Mouse (Mus musculus): ENCODE measurements around the gene Msantd2. TPM values are rescaled to one million over a fixed set of nuclear protein-coding genes. Genes with fewer than 3 reads are reported as not detected.

The Msantd2 gene
- total RNA-seq, 2 experiments from 2014 or later = 17.4 to 29.5 TPM

DNA sequence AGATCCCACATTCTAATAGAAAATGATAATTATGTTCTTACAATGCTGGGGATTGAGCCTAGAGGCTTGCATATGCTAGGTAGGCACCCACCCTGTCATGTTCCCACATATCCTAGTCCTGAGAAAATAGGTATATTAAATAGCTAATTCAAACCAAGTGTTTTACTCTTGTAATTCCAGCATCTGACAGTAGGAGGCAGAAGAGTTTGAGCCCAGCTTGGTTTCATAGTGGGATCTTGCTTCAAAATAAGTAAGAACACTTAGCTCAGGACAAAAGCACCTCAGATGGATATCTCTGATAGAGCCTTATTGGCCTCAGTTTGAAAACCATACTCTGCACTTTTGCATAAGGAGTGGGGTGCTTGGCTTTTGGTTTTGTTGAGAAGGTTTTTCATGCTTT, 15.2 kb downstream of the Msantd2 start:
- no peak for DNase-seq

DNA sequence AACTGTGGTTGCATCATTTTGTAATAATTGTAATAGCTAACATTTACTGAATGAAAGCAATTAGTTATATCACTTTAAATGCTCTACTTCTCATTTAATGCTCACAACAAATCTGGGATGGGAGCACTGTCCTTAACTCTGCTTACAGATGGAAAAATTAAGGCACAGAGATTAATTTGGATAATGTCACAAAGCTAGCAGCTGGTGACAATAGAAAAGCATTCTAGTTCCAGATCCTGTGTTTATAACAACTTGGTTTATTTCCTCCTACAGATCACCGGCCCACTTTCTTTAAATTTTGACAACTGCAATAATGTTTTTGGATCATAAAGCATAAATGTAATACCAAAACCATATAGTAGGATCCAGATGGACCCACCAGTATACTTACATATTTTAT, 16.9 kb downstream of the Msantd2 start:
- DNase-seq = no peak

DNA sequence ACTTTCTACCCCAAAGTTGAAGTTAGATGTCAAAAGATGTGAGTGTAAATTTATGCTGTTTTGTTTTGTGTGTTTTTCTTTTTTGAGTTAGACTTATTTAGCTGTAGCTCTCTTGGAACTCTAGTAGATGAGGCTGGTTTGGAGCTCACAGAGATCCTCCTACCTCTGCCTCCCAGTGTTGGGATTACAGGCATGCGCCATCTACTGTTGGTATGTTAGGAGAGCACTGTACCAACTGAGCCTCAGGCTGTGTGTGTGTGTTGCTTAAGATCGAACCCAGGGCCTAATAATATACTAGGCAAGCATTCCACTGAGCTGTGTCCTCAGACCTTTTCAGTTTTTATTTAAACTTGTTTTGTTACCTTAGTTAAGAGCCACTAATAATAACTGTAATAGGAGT, 23.0 kb downstream of the Msantd2 start:
- no peak for DNase-seq

DNA sequence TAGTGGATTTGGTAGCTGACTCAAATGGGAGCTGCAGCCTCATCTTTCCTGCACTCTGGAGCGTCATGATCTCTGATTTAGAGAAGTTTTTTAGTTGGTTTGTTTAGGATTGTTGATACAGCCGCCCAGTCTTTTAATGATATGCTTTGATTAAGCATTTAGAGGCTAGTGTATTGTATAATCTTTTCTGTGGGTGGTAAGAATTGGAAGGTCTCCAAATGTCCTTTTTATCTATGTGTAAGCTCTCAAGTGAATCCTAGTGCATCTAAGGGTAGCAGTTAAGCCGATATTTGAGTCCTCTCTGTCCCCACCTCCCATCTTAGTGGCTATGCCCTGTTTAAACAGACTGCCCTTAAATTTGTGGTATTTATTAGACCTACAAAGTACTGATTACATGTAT, 25.3 kb downstream of the Msantd2 start:
- no peak for DNase-seq

DNA sequence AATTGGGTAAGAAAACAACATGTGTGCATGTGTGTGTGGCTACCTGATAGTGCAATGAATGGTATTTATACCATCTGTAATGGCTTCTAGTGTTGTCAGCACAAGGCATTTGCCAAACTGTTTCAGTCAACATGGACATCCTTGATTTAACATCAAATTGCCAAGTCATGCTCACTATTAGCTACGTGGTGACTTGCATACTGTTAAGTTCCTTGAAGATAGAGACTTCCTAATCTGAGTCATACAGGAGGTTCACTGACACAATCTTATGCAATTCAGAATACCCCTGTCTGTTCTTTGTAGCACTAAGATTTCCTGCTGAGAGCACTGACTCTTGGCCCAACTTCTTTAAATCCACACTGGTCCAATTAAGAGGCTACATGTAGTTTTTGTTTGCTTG, 28.3 kb downstream of the Msantd2 start:
- DNase-seq = no peak

DNA sequence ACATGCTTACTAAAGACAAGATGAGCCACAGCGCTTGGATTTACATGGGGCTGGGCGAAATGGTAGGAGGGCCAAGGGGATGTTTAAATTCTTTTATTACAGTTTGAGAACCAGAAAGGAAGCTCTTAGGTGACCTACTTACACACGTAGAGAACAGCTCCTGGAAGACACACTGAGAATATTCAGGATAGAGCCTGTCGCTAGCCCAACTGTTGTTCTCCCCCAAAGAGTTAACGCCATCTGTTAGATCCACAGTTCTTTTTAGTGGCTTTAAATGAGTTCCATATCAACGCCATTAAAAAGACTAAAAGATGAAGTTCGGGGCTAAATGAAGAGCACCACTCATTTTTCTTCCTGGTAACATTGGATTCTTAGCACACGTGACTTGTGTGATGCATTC, 29.9 kb downstream of the Msantd2 start:
- DNase-seq = no peak

DNA sequence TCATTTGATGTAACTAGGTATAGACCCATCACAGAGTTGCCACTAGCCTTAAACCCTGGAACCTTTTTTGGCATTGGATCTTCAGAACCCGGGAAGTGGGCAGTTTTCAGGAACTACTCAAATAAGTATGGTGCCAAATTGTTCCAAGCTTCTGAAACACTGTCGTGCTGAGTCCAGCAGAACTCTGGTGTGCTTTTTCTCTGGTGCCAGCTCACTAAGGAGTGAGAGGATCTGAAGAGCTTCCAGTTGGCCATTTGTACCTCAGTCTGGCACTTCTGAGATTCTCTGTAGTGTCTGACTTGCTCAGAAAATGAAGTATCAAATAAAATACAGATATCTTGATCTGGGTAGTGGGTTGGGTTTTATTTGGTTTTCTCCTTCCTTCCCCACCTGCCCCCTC, 30.9 kb downstream of the Msantd2 start:
- DNase-seq = no peak

DNA sequence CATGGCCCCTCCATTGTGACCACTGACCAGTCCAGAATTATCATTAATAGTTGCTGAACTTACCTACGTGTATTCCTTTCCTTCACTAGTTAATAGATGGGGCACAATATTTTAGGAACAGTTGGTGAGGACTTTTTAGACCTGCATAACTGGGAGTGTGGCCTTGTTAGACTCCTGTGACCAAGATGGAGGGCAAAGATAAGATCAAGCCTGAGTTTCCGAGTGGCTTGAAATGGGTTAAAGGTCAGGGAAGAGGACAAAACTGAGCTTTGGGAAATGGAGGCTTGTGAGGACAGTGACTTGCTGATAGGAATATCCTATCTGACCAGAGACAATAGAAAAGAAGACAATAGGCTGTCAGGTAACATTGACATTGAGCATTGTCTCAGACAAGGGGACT, 36.3 kb downstream of the Msantd2 start:
- DNase-seq = no peak

DNA sequence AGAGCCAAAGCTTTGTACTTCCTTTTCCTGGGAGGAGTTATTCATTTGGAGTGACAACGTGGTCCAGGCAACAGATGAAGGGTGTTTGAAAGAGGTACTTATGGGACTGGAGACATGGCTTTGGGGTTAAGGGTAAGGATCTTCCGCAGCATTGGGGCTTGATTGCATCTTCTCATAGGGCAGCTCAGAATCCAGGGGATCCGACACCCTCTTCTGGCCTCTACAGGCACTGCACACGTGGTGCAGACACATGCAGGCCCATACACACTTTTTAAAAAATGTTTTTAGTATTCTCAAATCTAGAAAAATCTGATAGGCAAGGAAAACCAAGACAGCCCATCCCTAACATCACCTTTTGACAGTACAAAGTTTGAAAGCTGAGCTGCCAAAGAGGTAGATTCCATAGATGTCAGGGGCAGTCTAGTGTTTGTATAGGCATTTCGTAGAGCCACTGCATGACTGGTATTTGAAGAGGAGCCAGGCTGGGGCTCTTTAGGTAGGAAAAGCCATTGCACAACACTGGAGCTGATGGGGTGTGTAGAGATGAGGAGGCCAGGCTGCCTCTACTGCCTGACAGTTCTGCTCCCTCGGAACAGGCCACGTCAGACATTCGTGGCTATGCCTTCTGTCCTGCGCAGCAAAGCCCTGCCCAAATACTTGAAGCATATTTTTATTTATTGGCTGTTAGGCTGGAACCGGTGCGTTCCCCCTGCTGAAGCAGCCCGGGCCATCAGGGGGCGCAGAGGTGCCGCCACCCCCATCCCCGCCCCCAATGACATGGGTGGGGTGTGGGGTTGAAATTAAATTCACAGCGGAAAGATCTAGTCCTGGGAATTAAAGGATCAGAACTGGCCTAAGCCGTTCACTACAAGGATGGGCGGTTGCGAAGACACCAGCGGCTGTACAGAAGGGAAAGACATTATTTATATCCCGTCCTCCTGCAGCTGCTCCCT, 37.6 kb downstream of the Msantd2 start:
- peak; percentile 15 to 48 for DNase-seq

DNA sequence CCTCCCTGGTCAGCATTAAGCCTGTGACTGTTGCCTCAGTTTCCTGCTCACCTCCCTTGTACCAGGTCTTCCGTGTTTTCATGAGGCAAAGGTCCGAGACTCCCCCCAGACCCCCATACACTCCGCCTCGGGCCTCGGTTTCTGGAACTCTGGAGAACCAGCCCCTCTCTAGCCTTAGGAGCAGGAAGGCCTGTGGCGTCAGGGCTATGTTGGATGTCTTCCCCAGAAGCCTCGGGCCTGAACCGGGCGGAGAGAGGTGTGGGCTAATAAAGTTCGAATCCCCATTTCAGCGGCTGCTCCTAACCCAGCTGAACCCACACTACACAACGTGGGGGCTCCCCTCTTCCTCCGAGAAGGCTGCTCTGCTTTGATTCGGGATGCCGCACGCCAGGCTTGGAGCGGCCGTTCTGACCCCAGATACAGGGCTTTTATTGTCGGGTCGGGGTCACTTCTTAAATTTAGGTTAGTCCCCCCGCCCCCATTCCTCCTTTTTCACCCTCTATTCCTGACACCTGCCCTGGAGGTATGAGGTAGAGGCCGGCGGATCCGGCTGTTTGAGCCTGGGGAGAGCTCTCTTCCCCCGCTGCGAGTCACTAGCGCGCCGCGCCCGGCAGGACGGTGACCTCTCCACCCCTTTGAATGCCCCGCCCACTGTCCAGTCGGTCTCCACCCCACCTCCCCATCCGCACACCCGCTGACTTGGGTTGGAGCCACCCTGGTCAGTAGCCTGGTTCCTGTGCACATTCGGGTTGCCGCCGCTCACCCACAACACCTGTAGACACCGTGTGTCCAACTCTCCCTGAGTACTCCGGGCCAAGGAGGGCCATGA, 38.5 kb downstream of the Msantd2 start, which contains the start of gene Esam:
TSS of gene Esam (plus strand) at position 683 of the 829 bp plus-strand sequence.
- peak; percentile 79 to 86 for DNase-seq

DNA sequence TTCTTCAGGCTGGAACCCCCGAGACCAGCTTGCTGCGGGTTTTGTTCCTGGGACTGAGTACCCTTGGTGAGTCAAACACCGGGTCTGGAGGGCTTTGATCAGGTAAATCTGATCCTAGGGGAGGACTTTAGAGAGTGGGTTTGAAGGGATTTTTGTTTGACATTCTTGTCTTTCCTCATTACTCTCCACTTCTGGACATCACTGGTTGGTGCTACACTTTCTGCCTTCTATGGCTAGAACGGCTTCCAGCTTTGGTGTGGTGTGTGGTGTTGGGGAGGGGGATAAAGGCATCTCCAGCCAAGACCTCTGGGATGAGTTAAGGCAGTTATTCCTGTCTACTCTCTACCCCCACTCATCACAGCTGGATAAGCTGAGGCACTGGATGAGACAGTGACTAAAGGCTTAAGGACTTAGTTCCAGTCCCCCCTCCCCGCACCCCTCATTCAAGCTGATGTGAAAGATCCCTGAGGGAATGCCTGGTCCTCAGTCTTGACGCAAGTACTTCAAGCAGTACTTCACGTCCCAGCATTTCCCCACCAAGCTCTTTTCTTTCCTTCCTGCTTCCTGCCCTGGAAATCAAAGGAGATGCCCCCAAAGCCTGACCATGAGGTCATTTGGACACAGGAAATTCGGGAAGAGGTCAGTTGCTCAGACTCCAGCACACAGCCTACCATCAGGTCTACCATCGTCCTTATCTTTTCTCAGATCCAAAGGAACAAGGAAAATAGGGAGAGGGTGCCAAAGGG, 39.3 kb downstream of the Msantd2 start:
- no peak for DNase-seq

DNA sequence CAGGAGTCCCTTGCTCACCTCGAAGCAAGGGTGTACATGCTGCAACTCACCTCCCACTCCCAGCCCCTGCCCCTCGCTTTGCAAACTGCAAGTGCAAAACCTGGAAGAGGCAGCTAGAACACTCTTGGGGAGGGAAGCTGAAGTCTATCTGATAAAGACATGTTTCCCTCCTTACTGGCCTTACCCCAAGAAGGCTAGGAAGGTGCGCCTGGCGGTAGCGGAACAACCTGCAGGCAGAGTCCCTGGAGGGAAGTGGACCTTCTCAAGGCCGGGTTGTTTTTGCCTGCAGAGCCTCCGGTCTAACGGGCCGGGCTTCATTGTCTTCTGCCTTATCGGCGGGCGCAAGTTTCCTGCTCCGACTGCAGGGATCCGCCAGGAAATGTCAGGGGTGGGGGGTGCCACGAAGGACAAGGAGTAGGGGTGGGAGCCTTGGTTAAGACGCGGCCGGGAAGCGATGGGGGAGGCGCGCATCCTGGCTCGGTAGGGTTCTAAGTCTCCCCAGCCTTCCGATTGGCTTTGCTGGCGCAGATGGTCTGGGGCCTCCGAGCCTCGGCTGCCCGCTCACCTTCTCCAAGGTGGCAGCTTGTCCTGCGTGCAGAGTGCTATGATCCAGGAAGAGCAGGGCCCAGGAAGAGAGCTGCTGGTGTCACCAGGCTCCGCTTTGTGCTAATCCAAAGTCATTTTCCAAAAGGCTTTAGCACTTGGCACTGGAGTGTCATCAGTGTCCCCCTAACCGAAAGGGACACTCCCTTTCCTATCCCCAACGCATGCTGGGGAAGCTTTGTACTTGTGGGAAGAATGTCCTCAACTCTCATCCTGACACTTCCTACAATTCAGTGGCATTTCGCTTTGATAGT, 41.1 kb downstream of the Msantd2 start:
- peak; percentile 76 to 86 for DNase-seq

DNA sequence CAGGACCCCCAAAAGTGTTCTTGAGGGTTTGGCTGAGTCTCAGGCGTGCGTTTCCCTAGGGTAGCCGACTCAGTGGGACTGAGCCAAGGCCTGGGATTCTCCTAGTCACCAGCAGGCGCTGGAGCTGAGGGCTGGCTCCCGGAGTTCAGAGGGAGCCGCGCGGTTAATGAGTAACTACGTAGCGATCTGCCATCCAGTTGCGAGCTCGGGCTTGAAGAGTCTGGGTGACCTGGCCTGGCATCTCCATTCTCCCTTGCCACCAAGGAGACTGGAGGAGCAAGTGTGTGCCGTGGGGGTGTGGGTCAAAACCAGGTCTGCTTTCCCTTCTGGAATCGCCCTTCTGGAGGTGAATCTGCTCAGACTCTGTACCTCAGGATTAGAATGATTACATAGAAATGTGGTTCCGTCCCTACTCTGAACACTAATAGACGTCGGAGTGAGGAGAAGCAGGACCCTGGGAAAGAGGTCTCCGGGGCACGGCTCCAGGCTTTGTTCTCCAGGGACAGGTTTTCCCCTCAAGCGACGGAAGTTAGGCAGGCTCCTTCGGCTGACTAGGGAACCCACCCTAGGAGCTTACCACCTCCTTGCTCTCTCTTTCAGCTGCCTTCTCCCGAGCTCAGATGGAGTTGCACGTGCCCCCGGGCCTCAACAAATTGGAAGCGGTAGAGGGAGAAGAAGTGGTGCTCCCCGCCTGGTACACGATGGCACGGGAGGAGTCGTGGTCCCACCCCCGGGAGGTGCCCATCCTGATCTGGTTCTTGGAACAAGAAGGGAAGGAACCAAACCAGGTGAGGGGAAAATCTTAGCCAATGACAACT, 42.0 kb downstream of the Msantd2 start:
- peak; percentile 60 to 74 for DNase-seq

DNA sequence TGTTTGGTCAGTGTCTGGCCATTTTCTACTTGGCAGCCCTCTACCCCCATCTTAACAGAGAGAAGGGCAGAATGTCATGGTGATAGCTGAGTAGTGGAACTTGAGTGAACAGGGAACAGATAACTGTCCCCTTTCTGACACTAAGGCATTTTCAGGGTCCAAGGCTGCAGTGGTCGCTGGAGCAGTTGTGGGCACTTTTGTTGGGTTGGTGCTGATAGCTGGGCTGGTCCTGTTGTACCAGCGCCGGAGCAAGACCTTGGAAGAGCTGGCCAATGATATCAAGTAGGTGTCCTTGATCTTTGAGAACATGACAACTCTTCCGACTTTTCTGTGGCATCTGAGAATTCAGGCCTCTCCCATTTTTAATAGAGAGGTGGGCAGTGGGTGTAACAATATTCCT, 47.7 kb downstream of the Msantd2 start:
- peak; percentile 42 to 55 for DNase-seq

DNA sequence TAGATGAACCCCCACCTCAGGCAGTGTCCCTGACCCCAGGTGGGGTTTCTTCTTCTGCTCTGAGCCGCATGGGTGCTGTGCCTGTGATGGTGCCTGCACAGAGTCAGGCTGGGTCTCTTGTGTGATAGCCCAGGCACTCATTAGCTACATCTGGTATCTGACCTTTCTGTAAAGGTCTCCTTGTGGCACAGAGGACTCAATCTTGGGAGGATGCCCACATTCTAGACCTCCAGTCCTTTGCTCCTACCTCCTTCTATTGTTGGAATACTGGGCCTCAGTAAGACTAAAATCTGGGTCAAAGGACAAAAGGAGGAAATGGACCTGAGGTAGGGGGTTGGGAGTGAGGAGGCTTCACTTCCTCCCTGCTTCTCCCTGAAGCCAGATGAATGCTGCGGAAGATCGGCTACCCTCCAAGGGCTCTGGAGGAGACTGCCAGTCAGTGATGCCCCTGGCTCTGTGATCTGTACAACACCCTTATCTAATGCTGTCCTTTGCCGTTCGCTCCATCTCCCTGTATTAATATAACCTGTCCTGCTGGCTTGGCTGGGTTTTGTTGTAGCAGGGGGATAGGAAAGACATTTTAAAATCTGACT, 48.6 kb downstream of the Msantd2 start:
- peak in 1 of 2 experiments; percentile 24 for DNase-seq

DNA sequence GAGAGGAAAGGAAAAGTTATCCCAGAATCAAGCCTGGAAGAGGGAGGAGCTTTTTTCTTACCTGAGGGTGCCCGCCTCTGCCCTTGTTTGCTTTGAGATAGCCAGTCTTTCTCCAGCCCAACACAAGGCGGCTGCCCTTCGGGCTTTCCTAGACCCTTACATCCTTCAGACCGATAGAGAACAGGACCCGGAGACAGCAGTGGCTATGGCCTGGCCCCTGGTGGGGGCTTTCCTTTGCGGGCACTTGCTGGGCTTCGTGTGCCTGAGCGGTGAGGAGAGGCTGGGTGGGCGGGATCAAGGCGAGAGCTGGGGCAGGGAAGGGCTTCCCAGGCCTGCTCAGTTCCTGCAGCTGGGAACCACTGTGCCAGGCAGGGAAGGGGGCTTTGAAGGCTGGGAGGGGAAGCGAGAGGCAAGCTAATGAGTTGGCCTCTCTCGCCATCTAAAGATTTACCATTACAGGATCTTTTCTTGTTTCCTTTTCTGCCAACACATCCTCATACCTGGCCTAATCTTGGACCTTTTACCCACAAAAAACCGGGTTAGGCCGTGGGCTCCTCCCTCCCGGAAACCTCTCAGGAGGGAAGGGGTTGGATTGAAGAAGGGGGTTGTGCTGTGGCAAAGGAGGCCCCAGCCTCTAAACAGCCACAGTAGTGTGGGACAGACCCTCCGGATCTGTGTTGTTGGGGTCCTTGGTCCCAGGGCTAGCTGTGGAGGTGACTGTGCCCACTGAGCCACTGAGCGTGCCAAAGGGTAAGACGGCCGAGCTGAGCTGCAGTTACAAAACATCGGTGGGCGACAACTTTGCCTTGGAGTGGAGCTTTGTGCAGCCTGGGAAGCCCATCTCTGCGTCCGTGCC, 50.3 kb downstream of the Msantd2 start, which contains the start of gene Vsig2:
TSS of gene Vsig2 (plus strand) at position 86 of the 856 bp plus-strand sequence.
- no peak for DNase-seq

DNA sequence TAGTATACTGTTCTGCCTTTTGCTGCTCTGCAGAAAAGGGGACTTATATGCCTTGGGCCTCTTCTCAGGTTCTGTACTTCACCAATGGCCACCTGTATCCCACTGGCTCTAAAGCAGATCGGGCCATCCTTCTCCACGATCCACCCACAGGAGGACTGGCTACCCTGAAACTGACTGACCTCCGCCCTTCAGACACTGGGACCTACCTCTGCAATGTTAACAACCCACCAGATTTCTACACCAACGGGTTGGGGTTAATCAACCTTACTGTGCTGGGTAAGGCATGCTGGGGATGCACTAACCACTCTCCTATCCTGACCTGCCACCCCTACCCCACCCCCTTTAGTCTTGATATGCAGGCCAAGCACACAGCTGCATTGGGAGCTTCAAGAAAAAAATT, 51.1 kb downstream of the Msantd2 start:
- DNase-seq = no peak

DNA sequence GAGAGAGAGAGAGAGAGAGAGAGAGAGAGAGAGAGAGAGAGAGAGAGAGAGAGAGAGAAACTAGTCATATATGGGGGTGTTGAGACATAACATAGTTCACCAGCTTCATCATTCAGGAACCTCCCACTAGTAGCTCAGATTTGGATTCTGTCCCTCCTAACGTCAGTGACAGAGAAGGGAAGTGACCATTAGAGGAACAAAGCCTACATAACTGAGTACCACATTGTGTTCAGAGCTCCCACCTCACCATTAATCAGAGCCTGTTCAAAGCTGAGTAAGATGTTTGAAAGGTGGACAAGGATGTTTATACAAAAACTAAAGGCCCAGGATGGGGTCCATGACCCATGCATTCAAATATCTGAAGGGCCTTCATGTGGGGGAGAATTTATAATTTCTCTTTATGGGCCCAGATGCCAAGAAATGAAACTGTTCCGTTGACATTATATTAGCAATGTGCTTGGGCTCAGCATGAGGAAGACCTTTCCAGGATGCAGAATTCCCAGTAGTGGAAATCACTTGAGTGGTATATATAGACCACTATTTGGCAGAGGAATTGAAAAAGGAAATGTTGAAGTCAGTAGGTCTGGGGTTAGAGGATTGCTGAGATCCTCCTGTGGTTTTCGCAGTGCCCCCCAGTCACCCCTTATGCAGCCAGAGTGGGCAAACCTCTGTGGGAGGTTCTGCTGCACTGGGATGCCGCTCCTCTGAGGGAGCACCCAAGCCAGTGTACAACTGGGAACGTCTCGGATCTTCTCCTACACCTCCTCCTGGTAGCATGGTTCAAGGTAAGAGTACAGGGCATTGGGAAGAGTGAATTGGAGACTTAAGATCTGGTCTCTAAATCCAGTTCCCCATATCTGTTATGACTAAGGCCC, 51.8 kb downstream of the Msantd2 start:
- DNase-seq = no peak

Data from adrenal gland, postnatal 36 days (tissue).